Mouse (Mus musculus) WW6 (cell line): Measurements from ENCODE around the gene Pak6.

Experiments
- DNase-seq: peaks from one replicate; pipeline ENCODE4 v3.0.0-alpha.2; 2013; ENCODE audit warnings: low read depth, low spot score

The Pak6 gene

DNA sequence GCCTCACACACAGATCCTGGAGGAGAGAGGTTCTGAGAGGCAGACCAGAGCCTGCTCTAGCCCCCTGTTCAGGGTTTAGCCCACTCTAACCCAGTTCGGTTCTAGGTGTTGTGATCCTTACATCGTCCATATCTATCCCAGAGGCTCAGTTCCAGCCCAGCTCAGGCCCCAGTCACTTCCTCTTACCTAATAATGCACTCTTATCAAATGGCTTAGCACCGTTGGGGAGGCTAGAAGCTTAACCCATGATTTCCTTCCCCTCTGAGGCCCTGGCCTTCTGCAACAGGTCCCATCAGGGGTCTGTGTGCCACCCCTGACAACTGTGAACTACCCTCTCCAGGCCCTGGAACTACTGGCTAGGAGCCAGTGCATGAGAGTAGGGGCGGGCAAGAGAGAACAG lies 66.1 kb downstream of the Pak6 start:
- DNase-seq, result no peak

DNA sequence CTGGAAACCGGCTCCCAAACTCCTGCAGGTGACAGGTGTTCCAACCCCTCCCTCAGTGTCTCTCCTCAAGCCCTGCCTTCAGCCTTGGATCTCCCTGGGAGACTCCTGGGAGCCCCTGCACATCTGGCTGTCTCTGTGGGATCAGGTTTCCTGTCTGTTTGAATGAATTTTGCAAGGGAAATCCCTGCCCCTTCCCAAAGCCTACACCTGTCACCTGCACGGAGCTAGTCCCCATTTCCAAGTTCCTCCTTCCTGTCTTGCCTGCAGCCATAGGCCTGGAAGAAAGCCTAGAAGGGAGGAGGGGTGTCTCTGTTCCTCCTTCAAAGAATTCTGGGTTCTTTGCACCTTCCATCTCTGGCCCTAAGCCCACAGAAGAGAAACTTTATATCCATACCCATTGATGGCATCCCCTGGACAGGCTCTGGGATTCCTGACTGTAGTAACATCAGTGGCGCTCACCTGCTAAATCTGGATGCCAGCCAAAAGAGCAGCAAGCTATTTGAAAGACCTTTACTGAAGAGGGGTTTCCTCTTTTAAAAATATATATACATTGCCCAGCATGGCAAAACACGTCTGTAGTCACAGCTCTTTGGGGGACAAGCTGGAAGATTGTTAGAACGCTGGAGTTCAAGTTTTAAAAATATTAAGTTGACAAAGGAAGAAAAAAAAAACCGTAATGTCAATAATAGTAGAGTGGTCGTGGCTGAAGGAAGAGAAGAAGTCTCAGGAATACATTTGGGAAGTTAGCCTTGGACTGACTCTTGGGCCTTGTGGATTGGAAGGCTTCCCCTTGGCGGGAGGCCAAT lies 66.9 kb downstream of the Pak6 start:
- no peak for DNase-seq

DNA sequence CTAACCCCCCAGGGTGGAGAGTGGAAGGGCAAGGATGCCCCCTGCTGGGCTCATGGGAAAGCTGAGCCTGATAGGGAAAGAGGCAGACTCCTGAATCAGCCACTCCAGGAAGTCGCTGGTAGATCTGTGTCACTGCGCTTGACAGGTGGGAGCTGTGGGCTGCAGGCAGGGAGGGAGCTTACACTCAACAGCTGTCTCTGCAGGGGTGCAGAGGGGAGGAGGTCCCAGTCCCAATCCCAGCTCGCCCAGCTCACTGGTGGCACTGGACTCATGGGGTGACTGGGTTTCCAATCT lies 67.5 kb downstream of the Pak6 start:
- DNase-seq, result no peak

DNA sequence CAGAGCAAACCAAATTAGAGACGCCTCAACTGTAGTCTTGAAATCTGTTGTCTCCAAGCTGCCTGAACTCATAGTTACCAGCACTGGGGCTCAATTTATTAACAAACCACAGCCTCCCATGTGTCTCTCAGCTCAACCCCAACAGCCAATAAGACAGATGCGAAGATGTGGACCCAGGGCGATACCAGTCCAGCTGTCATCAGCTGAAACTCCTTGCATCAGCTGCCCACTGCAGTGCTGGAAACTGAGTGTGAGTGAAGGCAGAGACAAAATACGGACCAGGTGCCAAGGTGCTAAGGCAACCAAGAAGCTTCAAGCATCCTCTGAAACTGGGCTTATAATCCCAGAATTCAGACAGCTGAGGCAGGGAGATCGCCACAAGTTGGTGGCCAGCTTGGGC lies 68.9 kb downstream of the Pak6 start:
- DNase-seq, result no peak

DNA sequence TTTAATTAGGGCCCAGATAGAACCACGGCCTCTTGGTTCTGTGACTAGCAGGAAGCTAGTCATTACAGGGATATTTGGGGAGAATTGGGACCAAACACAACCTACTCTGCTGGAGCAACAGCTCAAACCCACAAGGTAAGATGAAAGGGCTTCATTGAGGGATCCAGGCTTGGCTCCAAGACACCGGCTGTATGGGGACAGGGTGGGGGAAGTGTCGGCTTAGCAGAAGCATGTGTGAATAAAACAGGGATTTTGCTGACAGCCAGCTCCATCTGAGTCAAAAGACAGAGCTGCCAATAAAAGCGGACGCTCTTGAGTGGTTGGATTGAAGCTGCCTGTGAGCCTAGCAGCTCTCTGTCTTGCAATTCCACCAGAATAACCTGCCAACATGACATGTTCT lies 70.2 kb downstream of the Pak6 start:
- DNase-seq, result no peak

DNA sequence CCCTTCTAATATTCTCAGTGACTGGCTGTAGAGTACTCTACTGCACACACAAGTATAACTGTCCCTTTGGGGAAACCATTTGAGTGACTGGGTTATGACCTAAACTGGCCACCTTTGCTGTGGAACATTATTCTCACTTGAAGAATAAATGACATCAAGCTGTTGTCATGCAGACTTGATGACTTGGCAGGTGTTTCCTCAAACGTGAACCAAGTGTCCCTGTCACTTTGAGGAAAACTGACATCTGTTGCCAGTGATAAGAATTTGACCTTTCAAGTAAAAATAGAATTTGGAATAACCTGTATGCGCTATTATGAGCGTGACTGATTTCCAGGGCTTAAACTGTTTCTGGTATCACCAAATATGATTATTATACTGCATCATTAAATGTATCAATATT lies 77.2 kb downstream of the Pak6 start:
- DNase-seq, result no peak

DNA sequence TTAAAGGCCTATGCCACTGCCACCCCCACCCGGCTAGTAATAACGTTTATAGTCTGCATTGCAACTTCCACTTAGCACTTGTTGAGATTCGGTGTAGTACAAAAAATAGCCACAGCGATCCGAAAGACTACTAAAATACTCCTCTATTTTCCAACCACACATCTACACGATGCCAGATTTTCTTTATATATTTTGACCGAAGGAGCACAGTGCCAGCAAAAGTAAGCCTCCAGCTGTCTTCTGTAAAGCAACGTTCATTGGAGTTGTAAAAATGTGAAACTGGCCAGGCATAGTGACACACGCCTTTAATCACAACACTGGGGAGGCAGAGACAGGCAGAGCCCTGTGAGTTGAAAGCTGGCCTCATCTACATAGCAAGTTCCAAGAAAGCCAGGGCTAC lies 78.1 kb downstream of the Pak6 start:
- no peak for DNase-seq

DNA sequence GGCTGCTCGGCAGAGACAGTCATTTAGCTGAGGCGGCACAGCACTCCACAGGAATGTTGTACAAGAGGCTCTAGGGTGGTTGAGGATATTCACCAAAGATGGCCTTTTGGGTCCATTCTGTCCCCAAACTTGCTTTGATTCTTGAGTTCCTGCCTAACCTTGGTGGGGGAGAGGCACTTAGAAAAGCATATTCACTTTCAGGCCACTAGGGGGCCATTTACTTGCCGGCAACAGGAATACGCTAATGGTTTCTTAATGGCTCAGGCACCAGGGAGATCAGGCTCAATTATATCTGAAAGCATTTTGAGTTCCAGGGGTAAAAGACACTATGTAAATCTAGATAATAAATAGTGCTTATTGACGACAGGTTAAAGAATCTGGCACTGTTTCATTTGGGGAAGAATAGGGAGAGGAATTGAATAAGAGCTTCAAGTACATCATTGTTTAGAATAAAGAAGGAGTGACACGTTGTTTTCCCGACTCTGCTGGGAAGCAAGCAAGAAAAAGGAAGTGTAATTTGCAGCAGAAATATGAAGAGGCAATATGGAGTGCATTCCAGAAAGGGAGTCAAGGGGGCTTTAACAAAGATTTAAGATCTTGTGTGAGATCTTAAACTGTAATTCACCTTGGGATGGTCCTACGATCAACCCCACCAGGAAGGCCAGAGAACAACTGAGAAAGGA lies 80.3 kb downstream of the Pak6 start:
- no peak for DNase-seq

DNA sequence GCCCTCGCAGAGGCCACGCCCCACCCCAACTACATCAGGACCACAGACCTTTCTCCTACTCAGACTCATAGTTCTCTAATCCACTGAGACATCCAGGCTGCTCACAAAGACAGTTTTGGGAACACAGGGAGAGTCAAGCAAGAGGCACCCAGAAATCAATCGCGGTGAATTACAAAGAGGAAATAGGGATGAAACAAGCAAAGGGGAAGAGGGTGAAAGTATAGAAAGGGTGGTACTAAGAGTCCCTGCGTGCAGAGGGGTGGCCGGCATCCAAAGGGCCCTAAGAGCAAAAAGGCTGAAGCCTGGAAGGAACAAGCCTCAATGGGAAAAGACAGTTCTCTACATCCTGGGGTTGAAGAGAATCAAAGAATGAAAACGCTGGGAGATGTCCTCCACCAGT lies 81.5 kb downstream of the Pak6 start:
- DNase-seq, result no peak

DNA sequence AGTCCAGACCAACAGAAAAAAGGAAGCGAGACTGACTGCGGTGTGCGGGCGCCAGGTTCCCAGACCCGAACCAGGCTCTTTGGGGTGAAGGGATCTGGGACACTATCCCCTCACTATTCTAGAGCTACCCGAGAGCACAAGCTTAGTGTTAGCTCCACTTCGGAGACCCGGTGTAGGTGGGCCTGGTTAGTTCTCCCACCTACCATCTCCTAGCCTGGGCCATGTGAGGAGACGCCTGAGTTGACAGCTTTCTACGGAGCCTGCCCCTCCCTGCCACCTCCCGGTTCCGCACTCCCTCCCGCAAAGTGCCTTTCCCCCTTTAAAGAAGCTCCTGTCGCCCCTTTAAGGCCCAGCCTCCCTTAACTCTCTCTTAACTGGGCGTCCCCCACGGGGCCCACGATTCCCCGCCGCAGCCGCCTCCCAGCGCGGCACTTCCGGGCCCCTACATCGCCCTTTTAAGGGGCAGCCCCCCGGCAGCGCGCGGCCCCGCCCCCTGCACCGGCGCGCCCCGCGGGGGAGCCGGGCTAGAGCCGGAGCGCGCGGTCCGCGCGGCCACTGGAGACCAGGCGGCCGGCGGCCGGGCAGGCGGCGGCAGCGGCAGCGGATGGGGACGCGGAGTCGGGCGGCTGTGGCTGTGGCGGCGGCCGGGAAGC lies 82.3 kb downstream of the Pak6 start, which contains the start of gene Inafm2:
Gene Inafm2, plus strand, starts transcription at position 527 of the 653 bp plus-strand sequence.
- DNase-seq, result no peak

DNA sequence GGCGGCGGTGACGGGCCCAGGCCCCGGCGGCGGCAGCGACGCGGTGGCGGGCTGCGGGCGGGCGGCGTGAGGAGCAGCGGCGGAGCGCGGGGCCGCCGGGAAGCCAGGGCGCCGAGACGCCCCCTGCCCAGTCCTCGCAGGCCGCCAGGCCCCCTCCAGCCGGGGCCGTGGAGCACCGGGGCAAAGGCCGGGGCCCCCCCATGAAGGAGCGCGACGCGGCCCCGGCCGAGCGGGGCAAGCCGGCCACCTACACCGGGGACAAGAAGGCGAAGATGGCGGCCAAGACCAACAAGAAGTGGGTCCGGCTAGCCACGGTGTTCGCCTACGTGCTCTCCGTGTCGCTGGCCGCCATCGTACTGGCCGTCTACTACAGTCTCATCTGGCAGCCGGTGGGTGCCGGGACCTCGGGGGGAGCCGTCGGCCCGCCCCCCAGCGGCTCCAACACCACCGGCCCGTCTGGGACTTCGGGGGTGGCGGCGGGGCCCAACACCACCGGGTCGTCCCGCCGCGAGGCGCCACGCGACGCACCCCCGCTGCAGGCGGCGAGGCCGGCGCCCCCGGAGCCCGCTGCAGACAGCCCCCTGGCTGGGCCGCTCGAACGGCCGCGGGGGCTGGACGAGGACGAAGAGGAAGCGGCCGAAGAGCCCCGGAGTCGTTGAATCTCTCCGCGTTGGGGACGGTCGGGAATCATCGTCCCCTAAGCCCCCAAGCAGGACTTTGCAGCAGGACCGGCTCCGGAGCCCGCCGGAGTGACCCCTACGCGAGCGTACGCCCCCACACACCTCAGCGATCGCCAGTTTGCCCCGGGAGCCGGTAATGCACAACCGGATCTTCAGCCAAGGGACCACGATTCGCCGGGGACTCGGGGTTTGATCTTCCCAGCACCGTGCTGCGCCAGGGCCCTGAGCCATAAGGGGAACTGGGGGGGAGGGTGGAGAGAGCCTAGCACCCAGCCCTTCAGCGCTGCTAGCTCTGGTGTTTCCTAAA lies 83.1 kb downstream of the Pak6 start:
- no peak for DNase-seq

DNA sequence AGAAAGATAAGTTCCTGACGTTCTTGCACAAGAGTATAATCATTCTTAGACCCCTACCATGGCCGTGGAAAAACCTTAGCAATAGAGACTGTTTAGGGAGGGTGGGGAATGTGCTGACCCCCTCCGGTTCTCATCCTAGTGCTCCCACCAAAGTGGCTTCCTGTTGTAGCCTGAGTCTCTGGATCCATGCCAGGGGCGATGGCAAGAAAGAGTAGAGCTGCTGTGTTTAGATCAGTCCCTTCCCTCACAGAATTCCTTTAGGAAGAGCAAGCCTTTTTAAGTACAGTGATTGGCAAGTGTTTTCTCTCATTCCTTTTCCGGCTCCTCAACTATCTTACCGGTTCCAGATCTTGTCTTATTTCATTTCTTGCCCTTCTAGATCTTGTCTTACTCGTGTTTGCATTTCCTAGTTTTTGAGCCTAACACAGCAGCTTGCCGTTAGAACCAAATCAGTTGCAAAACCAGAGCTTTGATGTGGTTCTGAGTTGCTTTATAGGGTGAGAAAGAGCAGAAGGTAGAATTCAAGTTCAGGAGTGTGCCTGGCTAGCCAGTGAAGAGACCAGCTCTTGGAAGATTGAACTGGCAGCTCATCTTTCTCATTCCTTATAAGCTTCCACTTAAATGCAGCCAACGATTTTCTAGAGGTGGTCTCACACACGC lies 84.3 kb downstream of the Pak6 start:
- DNase-seq, result no peak
